Mouse (Mus musculus) heart, adult 2 months (tissue): ENCODE measurements at regions not wholly inside any gene's neighbourhood (a gene's known extent, or its start where the extent isn't known, plus 50 kb on each side); places are given as distances from the start of the nearest gene placed in this dataset.
"Not testable (repeated sequence)": the region's sequence is repeated elsewhere in the genome, so short reads cannot be mapped to it uniquely, and the experiment has no call there.

Experiments used
- DNase-seq, 2 experiments: peaks; one replicate each; pipeline ENCODE4 v3.0.0; 2021
- H3K27ac ChIP-seq: fragments of 200-600 bp; 2 replicates; pipeline ENCODE4 v1.8.1; 2022
- H3K27me3 ChIP-seq: fragments of 200-500 bp; 2 replicates; pipeline ENCODE4 v1.6.1; 2012; ENCODE audit warnings: mild to moderate bottlenecking, low read length, inconsistent platforms, mixed read lengths; ENCODE audit not compliant: control insufficient read depth, insufficient read depth
- H3K36me3 ChIP-seq: fragments of 200-500 bp; 2 replicates; pipeline ENCODE4 v1.6.1; 2012; ENCODE audit warnings: low read length, inconsistent platforms; ENCODE audit not compliant: control insufficient read depth, insufficient read depth
- H3K4me1 ChIP-seq: fragments of 200-500 bp; 2 replicates; pipeline ENCODE4 v1.6.1; 2011; ENCODE audit warnings: low read length; ENCODE audit not compliant: control insufficient read depth, insufficient read depth
- H3K4me3 ChIP-seq: fragments of 200-600 bp; 2 replicates; pipeline ENCODE4 v1.8.1; 2022
- H3K79me2 ChIP-seq: fragments of 200-500 bp; replicated peaks from 2 replicates; pipeline ENCODE4 v1.6.1; 2012; ENCODE audit warnings: mild to moderate bottlenecking, inconsistent platforms, low read length, moderate library complexity, mixed read lengths; ENCODE audit not compliant: control insufficient read depth, insufficient read depth
- H3K9ac ChIP-seq: fragments of 200-500 bp; 2 replicates; pipeline ENCODE4 v1.6.1; 2012; ENCODE audit warnings: low read depth, mild to moderate bottlenecking, control low read depth, inconsistent platforms, low read length, mixed read lengths
- CTCF ChIP-seq: fragments of 200-600 bp; IDR thresholded peaks from 2 replicates; pipeline ENCODE4 v1.8.1; 2022; ENCODE audit warnings: antibody characterized with exemption, mild to moderate bottlenecking, moderate library complexity
- EP300 ChIP-seq: fragments of 200-500 bp; IDR thresholded peaks from 2 replicates; pipeline ENCODE4 v1.6.1; 2011; ENCODE audit warnings: low read depth, low read length, control low read depth; ENCODE audit not compliant: insufficient read depth
- POLR2A ChIP-seq: fragments of 200-500 bp; IDR thresholded peaks from 2 replicates; pipeline ENCODE4 v1.6.1; 2011; ENCODE audit warnings: mild to moderate bottlenecking, low read depth, low read length, control low read depth; ENCODE audit not compliant: insufficient read depth
- WGBS: fragments of 180-500 bp; shearing (Covaris S2); methylation state at CpG from one replicate; pipeline ENCODE4 v1.1.7; 2018; 5-methylcytosine and 5-hydroxymethylcytosine counted together
- intact Hi-C: fragments of 180-260 bp; cut with DNase I; formaldehyde crosslinking; loops from one replicate; pipeline ENCODE4 v1.15.1; 2025

GRCm38 (mm10) chr3:147716391-147716790 lies 864.2 kb downstream of the Ttll7 start:
- Histone ChIP-seq H3K36me3 (no peaks in the 10 kb centered on the region), H3K4me3 (no peak overlapping the region), H3K4me1 (no peaks in the 10 kb centered on the region), H3K27ac (no peak overlapping the region), H3K9ac (no peak overlapping the region), H3K27me3 (no peaks in the 10 kb centered on the region), H3K79me2 (no peaks in the 10 kb centered on the region)
- no peak for DNase-seq
- WGBS: 76% methylated on average over 4 of the region's 4 CpGs
- intact Hi-C loops: no loop called here
- TF ChIP-seq EP300: no peak
- no peak for TF ChIP-seq CTCF
- no peak for TF ChIP-seq POLR2A

- intact Hi-C loops: no loop called here
- H3K4me3 ChIP-seq: no peak overlapping the region
- H3K4me1 ChIP-seq: no peaks in the 10 kb centered on the region
- TF ChIP-seq POLR2A (no peak), EP300 (no peak), CTCF (no peak)
- no peaks in the 10 kb centered on the region for H3K27me3 ChIP-seq
- 44% methylated on average over 4 of the region's 4 CpGs for whole genome bisulfite sequencing
- DNase-seq: no peak
- no peak overlapping the region for H3K9ac ChIP-seq
- no peaks in the 10 kb centered on the region for H3K79me2 ChIP-seq
- no peak overlapping the region for H3K27ac ChIP-seq
- H3K36me3 ChIP-seq: no peaks in the 10 kb centered on the region
Measured at GRCm38 (mm10) chr3:147707401-147707801, 855.2 kb downstream of the Ttll7 start.

- DNase-seq: no peak
- Histone ChIP-seq H3K36me3 (no peaks in the 10 kb centered on the region), H3K27me3 (no peaks in the 10 kb centered on the region), H3K9ac (no peak overlapping the region), H3K4me3 (no peak overlapping the region), H3K27ac (no peak overlapping the region), H3K4me1 (no peaks in the 10 kb centered on the region), H3K79me2 (no peaks in the 10 kb centered on the region)
- 92% methylated on average over 2 of the region's 2 CpGs for WGBS
- no peak for TF ChIP-seq EP300
- no peak for TF ChIP-seq POLR2A
- no peak for TF ChIP-seq CTCF
- intact Hi-C loops: no loop called here
Measured at GRCm38 (mm10) chr3:147683730-147684129, 831.6 kb downstream of the Ttll7 start.

- Histone ChIP-seq H3K4me3 (no peak overlapping the region), H3K36me3 (no peaks in the 10 kb centered on the region), H3K4me1 (no peaks in the 10 kb centered on the region), H3K27me3 (no peaks in the 10 kb centered on the region), H3K79me2 (no peaks in the 10 kb centered on the region), H3K9ac (no peak overlapping the region), H3K27ac (no peak overlapping the region)
- DNase-seq: no peak
- TF ChIP-seq POLR2A (no peak), CTCF (no peak), EP300 (no peak)
- 62% methylated on average over 1 of the region's 1 CpGs for WGBS
- intact Hi-C loops: no loop called here
Measured at GRCm38 (mm10) chr3:147680299-147680698, 828.1 kb downstream of the Ttll7 start.

GRCm38 (mm10) chr3:147662572-147662971 lies 810.4 kb downstream of the Ttll7 start:
- TF ChIP-seq POLR2A (no peak), EP300 (no peak), CTCF (no peak)
- H3K27me3 ChIP-seq: no peaks in the 10 kb centered on the region
- WGBS: 80% methylated on average over 3 of the region's 3 CpGs
- no peak for DNase-seq
- H3K4me1 ChIP-seq: no peaks in the 10 kb centered on the region
- H3K79me2 ChIP-seq: no peaks in the 10 kb centered on the region
- H3K9ac ChIP-seq: no peak overlapping the region
- H3K27ac ChIP-seq: no peak overlapping the region
- no peak overlapping the region for H3K4me3 ChIP-seq
- no peaks in the 10 kb centered on the region for H3K36me3 ChIP-seq
- intact Hi-C loops: no loop called here

- Histone ChIP-seq H3K9ac (no peak overlapping the region), H3K27me3 (no peaks in the 10 kb centered on the region), H3K79me2 (no peaks in the 10 kb centered on the region), H3K27ac (no peak overlapping the region), H3K4me3 (no peak overlapping the region), H3K4me1 (no peaks in the 10 kb centered on the region), H3K36me3 (no peaks in the 10 kb centered on the region)
- 65% methylated on average over 6 of the region's 6 CpGs for WGBS
- TF ChIP-seq POLR2A: no peak
- no peak for TF ChIP-seq EP300
- no peak for TF ChIP-seq CTCF
- intact Hi-C loops: no loop called here
- no peak for DNase-seq
Measured at GRCm38 (mm10) chr3:147652849-147653248, 800.7 kb downstream of the Ttll7 start.

- H3K79me2 ChIP-seq, H3K9ac ChIP-seq, H3K27me3 ChIP-seq, intact Hi-C loops, H3K27ac ChIP-seq, H3K4me1 ChIP-seq, H3K36me3 ChIP-seq, DNase-seq, H3K4me3 ChIP-seq: not testable (repeated sequence)
- WGBS: 94% methylated on average over 21 of the region's 21 CpGs
Measured at GRCm38 (mm10) chr3:147635486-147635885, 783.3 kb downstream of the Ttll7 start.
